Mouse (Mus musculus) forebrain, embryonic 13.5 days (tissue): ENCODE measurements around the gene Zbtb48. TPM values are rescaled to one million over a fixed set of nuclear protein-coding genes. Genes with fewer than 3 reads are reported as not detected.

Experiments used
- ATAC-seq: fragments of 200-750 bp; cut with Nextera tagmentation; 2 replicates; pipeline ENCODE4 v1.8.0; 2017
- H3K27ac ChIP-seq: fragments of 300-500 bp; sonication (generic); 2 replicates; pipeline ENCODE4 v1.5.1; 2015; ENCODE audit warnings: inconsistent platforms, mild to moderate bottlenecking, moderate library complexity
- H3K27me3 ChIP-seq: fragments of 300-500 bp; sonication (generic); 2 replicates; pipeline ENCODE4 v1.6.1; 2015; ENCODE audit warnings: mild to moderate bottlenecking, inconsistent platforms
- H3K36me3 ChIP-seq: fragments of 300-500 bp; sonication (generic); 2 replicates; pipeline ENCODE4 v1.6.1; 2015; ENCODE audit warnings: mild to moderate bottlenecking, inconsistent platforms; ENCODE audit not compliant: poor library complexity, severe bottlenecking
- H3K4me1 ChIP-seq: fragments of 300-500 bp; sonication (generic); 2 replicates; pipeline ENCODE4 v1.6.1; 2015; ENCODE audit warnings: inconsistent platforms
- H3K4me2 ChIP-seq: fragments of 300-500 bp; sonication (generic); 2 replicates; pipeline ENCODE4 v1.6.1; 2015; ENCODE audit warnings: inconsistent platforms, mild to moderate bottlenecking, moderate library complexity
- H3K4me3 ChIP-seq: fragments of 300-500 bp; sonication (generic); 2 replicates; pipeline ENCODE4 v1.5.1; 2015; ENCODE audit warnings: mild to moderate bottlenecking, inconsistent platforms
- H3K9ac ChIP-seq: fragments of 300-500 bp; sonication (generic); 2 replicates; pipeline ENCODE4 v1.6.1; 2015; ENCODE audit warnings: mild to moderate bottlenecking, inconsistent platforms
- H3K9me3 ChIP-seq: fragments of 300-500 bp; sonication (generic); replicated peaks from 2 replicates; pipeline ENCODE4 v1.6.1; 2016; ENCODE audit warnings: inconsistent platforms
- WGBS: fragments of 180-500 bp; shearing (Covaris S2); methylation state at CpG from one replicate; pipeline ENCODE4 v1.1.7; 2015; 5-methylcytosine and 5-hydroxymethylcytosine counted together
- polyA plus RNA-seq: library from polyadenylated mRNA; unstranded; fragments of >200 nt; fragmentation: Nextera tagmentation; extraction: Ambion mirVana; gene quantifications from 2 replicates; pipeline ENCODE4 v1.2.1, GENCODE M21; 2015

The Zbtb48 gene
- polyA plus RNA-seq, 1 experiment from 2014 or later, result 18.5 TPM

DNA sequence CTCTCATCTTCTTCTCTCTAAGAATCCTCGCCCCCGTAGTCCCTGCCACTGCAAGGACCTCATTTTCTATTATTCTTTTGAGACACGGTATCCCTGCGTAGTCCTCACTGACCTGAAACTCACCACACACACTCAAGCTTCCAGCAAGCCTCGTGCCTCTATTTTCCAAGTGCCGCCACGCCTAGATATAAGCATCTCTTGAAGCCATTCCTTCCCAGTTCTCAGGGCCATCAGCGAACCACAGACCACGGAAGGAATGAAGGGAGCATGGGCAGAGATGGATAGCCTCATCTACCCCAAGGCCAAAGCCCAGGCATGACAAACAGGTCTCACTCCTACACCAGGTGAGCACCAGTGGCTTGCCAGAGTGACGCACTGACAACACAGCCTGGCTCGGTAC lies 2.9 kb downstream of the Zbtb48 start:
- peaks cover 44% of the 10 kb centered on the region for H3K4me1 ChIP-seq
- no peak overlapping the region for H3K27ac ChIP-seq
- H3K4me3 ChIP-seq, result no peak overlapping the region
- H3K9me3 ChIP-seq, result no peaks in the 10 kb centered on the region
- H3K4me2 ChIP-seq, result peak overlapping the region; percentile 1; the same call in 1 of the 2 replicates
- peaks cover 51% of the 10 kb centered on the region for H3K36me3 ChIP-seq
- no peak for ATAC-seq
- peak overlapping the region; percentile 45 for H3K9ac ChIP-seq
- 93% methylated on average over 11 of the region's 11 CpGs for WGBS
- H3K27me3 ChIP-seq, result no peaks in the 10 kb centered on the region

- peaks cover 70% of the 10 kb centered on the region for H3K36me3 ChIP-seq
- no peak overlapping the region for H3K4me2 ChIP-seq
- H3K27ac ChIP-seq, result no peak overlapping the region
- no peaks in the 10 kb centered on the region for H3K27me3 ChIP-seq
- H3K9me3 ChIP-seq, result no peaks in the 10 kb centered on the region
- 92% methylated on average over 8 of the region's 8 CpGs for WGBS
- H3K9ac ChIP-seq, result no peak overlapping the region
- H3K4me1 ChIP-seq, result peaks cover 33% of the 10 kb centered on the region
- no peak overlapping the region for H3K4me3 ChIP-seq
- ATAC-seq, result no peak
Observed at GRCm38 (mm10) chr4:152022506-152022905, 5.0 kb downstream of the Zbtb48 start.

DNA sequence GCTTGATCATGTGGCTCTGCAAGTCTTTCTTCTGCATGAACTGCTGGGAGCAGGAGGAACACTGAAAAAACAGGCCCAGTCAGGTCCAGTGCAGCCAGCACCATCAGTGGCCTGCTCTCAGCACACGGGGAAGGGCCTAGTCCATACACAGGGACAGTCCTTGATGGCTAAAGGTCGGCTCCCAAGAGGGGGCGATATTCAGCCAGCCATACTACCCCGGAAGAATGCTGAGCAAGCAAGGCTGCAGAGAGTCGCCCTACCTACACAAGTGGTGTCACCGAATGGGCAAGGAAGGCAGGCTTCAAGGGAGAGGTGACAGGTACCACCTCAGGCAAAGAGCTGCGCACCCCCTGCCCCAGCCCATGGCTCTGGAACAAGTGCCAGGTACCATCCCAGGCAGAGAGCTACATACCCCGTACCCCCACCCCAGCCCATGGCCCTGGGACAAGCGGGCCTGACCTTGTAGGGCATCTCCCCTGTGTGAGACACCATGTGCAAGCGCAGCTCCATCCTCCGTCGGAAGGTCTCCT lies 5.8 kb downstream of the Zbtb48 start:
- Histone ChIP-seq H3K27ac (no peak overlapping the region), H3K9ac (no peak overlapping the region; the same call in 1 of the 2 replicates), H3K4me2 (no peak overlapping the region), H3K36me3 (peaks cover 71% of the 10 kb centered on the region), H3K9me3 (no peaks in the 10 kb centered on the region), H3K27me3 (no peaks in the 10 kb centered on the region), H3K4me3 (no peak overlapping the region), H3K4me1 (peaks cover 29% of the 10 kb centered on the region)
- no peak for ATAC-seq
- WGBS, result 75% methylated on average over 12 of the region's 12 CpGs

GRCm38 (mm10) chr4:152020024-152020423 lies 7.4 kb downstream of the Zbtb48 start:
- H3K36me3 ChIP-seq, result peaks cover 79% of the 10 kb centered on the region
- WGBS, result 92% methylated on average over 21 of the region's 21 CpGs

GRCm38 (mm10) chr4:152019073-152019472 lies 8.4 kb downstream of the Zbtb48 start:
- no peak for ATAC-seq
- no peaks in the 10 kb centered on the region for H3K27me3 ChIP-seq
- WGBS, result 91% methylated on average over 6 of the region's 6 CpGs
- peaks cover 3% of the 10 kb centered on the region for H3K4me1 ChIP-seq
- H3K4me2 ChIP-seq, result no peak overlapping the region
- no peaks in the 10 kb centered on the region for H3K9me3 ChIP-seq
- H3K36me3 ChIP-seq, result peaks cover 82% of the 10 kb centered on the region
- H3K27ac ChIP-seq, result no peak overlapping the region
- no peak overlapping the region for H3K9ac ChIP-seq
- H3K4me3 ChIP-seq, result no peak overlapping the region

More at GRCm38 (mm10) chr4:152020024-152020423, 7.4 kb downstream of the Zbtb48 start:
- peaks cover 13% of the 10 kb centered on the region for H3K4me1 ChIP-seq
- H3K9ac ChIP-seq, result no peak overlapping the region
- H3K4me2 ChIP-seq, result no peak overlapping the region
- ATAC-seq, result no peak
- no peaks in the 10 kb centered on the region for H3K27me3 ChIP-seq
- H3K27ac ChIP-seq, result no peak overlapping the region
- no peaks in the 10 kb centered on the region for H3K9me3 ChIP-seq
- H3K4me3 ChIP-seq, result no peak overlapping the region

DNA sequence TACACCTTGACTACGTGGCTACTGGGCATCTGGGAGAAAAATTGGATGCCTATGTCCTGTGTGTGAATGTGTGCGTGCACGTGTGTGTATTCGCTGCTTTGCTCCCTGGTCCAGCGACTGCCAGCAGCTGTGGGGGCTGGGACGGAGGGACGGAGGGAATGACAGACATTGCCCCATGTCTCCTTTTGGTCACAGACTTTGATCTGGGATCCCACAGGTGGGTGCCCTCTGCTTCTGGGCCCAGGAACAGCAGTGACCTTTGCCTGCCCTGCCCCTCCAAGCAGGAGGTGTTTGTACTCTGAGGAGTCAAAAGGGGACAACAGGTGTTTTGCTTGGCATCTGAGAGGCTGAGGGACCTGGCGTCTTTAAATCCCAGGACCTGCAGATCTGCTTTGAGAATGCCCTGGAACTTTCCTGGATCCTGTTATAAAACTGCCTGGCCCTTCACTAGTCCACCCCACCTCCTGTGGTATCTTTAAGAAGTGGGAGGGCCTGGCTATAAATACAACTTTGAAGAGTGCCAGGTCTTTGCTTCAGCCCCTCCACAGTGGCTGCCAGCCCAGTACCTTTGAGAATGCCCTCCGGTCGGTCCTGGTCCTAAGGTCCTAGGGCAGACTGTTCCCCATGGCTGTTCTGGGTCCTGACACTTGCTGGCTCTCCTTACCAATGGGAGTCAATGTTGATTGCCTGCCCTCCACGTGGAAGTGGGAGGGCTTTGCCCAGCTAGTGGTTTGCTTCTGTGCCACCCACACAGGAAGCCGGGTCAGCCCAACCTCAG lies 14.2 kb downstream of the Zbtb48 start:
- no peaks in the 10 kb centered on the region for H3K9me3 ChIP-seq
- H3K4me2 ChIP-seq, result no peak overlapping the region
- no peak overlapping the region for H3K27ac ChIP-seq
- ATAC-seq, result no peak
- H3K4me1 ChIP-seq, result peaks cover 27% of the 10 kb centered on the region
- peaks cover 26% of the 10 kb centered on the region for H3K27me3 ChIP-seq
- H3K4me3 ChIP-seq, result no peak overlapping the region
- 87% methylated on average over 12 of the region's 12 CpGs for WGBS
- no peak overlapping the region for H3K9ac ChIP-seq
- peaks cover 25% of the 10 kb centered on the region for H3K36me3 ChIP-seq

DNA sequence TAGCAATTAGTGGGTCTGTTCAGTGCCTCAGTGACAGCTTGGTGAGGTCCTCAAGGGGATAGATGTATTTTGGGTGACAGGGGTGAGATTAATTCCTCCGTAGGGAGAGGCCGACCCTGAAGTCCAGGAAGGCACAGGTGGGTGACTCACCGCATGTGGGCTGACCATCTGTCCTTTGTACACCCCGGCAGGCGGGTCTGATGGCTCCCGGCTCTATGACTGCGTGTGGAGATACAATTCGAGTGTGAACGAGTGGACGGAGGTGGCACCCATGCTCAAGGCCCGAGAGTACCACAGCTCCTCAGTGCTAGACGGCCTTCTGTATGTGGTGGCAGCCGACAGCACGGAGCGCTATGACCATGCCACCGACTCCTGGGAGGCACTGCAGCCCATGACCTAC lies 15.4 kb downstream of the Zbtb48 start:
- Histone ChIP-seq H3K9ac (no peak overlapping the region), H3K27ac (no peak overlapping the region), H3K4me3 (no peak overlapping the region), H3K36me3 (peaks cover 18% of the 10 kb centered on the region), H3K4me2 (no peak overlapping the region), H3K9me3 (no peaks in the 10 kb centered on the region), H3K27me3 (peaks cover 37% of the 10 kb centered on the region), H3K4me1 (peaks cover 38% of the 10 kb centered on the region)
- ATAC-seq, result no peak
- WGBS, result 94% methylated on average over 16 of the region's 16 CpGs

DNA sequence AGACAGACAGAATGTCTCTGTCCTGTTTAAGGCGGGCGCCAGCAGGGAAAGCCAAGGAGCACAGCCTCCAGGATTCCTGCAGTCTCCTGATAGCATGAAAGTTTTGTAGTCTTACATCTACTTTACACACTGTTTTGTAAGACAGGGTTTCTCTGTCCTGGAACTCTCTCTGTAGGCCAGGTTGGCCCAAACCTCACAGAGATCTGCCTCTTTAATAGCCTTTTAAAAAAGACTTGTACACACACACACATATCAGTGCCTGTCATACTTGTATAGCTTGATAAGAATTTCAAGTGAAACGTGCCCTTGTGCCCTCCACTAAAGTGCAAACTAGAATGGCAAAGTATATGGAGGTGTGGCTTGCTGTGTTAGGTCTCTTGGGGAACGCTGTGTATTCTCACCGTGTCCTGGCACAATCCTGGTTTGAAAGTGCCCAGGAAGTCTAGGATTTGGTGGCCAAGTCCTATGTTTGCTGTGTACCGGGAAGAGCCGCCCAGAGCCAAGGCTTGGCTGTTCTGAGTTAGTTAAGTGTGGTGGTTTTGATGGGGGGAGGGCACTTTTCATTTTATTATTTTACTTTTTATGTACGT lies 16.2 kb downstream of the Zbtb48 start:
- peak overlapping the region; percentile 99 for H3K4me2 ChIP-seq
- no peak overlapping the region for H3K27ac ChIP-seq
- H3K4me1 ChIP-seq, result peaks cover 38% of the 10 kb centered on the region
- WGBS, result 78% methylated on average over 8 of the region's 8 CpGs
- H3K9ac ChIP-seq, result no peak overlapping the region
- no peak for ATAC-seq
- no peaks in the 10 kb centered on the region for H3K9me3 ChIP-seq
- peaks cover 18% of the 10 kb centered on the region for H3K36me3 ChIP-seq
- H3K27me3 ChIP-seq, result peaks cover 45% of the 10 kb centered on the region
- H3K4me3 ChIP-seq, result peak overlapping the region; percentile 70

- Histone ChIP-seq H3K27me3 (peaks cover 46% of the 10 kb centered on the region), H3K4me3 (peak overlapping the region; percentile 70), H3K27ac (no peak overlapping the region), H3K4me2 (peak overlapping the region; percentile 99), H3K36me3 (peaks cover 16% of the 10 kb centered on the region), H3K4me1 (peaks cover 38% of the 10 kb centered on the region), H3K9ac (no peak overlapping the region), H3K9me3 (no peaks in the 10 kb centered on the region)
- ATAC-seq, result no peak
- 10% methylated on average over 13 of the region's 13 CpGs for WGBS
Observed at GRCm38 (mm10) chr4:152010707-152011134, 16.8 kb downstream of the Zbtb48 start.

DNA sequence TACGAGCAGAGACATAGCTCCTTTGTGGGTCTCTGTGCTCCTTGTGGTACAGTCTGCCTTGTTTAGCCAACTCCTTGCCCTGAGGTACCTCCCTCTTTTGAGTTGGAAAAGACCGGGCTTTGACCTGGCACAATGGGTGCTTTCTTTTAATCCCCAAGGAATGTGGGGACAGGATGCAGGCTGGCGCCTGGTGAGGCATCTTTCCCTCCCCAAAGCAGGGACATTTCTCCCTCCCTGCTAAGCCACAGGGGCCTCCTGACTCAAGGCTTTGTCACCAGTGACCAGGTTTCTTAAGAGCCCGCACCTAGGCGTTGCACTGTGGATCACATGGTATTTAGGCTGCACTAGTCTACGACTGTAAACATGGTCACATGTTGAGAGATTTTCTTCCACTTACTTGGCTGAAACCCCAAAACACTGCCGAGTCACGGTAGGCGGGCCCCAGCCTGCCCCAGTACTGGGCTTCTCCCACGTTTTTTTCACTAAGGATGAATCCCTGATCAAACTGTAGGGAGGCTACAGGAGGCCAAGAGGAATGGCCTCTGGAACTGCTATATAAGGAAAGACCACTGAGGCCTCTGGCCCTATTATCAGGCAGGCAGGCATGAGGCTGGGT lies 17.3 kb downstream of the Zbtb48 start:
- Histone ChIP-seq H3K27ac (no peak overlapping the region), H3K4me1 (peaks cover 38% of the 10 kb centered on the region), H3K4me3 (peak overlapping the region; percentile 70), H3K36me3 (peaks cover 10% of the 10 kb centered on the region), H3K4me2 (peak overlapping the region; percentile 99), H3K9ac (peak overlapping the region; percentile 69), H3K27me3 (peaks cover 46% of the 10 kb centered on the region), H3K9me3 (no peaks in the 10 kb centered on the region)
- ATAC-seq, result no peak
- WGBS, result 3% methylated on average over 10 of the region's 10 CpGs

DNA sequence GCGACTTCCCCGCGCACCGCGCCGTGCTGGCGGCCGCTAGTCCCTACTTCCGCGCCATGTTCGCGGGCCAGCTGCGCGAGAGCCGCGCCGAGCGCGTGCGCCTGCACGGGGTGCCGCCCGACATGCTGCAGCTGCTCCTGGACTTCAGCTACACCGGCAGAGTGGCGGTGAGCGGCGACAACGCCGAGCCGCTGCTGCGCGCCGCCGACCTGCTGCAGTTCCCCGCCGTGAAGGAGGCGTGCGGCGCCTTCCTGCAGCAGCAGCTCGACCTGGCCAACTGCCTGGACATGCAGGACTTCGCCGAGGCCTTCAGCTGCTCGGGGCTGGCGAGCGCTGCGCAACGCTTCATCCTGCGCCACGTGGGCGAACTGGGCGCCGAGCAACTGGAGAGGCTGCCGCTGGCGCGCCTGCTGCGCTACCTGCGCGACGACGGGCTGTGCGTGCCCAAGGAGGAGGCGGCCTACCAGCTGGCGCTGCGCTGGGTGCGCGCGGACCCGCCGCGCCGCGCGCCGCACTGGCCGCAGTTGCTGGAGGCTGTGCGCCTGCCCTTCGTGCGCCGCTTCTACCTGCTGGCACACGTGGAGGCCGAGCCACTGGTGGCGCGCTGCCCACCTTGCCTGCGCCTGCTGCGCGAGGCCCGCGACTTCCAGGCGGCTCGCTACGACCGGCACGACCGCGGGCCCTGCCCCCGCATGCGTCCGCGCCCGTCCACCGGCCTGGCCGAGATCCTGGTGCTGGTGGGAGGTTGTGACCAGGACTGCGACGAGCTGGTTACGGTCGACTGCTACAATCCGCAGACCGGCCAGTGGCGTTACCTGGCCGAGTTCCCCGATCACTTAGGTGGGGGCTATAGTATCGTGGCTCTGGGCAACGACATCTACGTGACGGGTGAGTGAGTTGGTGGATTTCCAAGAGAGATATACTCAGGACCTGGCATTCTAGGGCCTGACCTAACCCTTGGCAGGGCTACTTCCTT lies 18.1 kb downstream of the Zbtb48 start:
- under 1% methylated on average over 104 of the region's 115 CpGs for WGBS
- Histone ChIP-seq H3K36me3 (peaks cover 3% of the 10 kb centered on the region; the same call in 1 of the 2 replicates), H3K4me1 (peaks cover 38% of the 10 kb centered on the region), H3K4me2 (peak overlapping the region; percentile 99), H3K27ac (peak overlapping the region; percentile 55), H3K27me3 (peaks cover 46% of the 10 kb centered on the region), H3K9ac (peak overlapping the region; percentile 69), H3K9me3 (no peaks in the 10 kb centered on the region), H3K4me3 (peak overlapping the region; percentile 70)
- peak; percentile 83 for ATAC-seq
